ENCODE assay signal across 8 mouse cellular contexts in the genomic region with DNA sequence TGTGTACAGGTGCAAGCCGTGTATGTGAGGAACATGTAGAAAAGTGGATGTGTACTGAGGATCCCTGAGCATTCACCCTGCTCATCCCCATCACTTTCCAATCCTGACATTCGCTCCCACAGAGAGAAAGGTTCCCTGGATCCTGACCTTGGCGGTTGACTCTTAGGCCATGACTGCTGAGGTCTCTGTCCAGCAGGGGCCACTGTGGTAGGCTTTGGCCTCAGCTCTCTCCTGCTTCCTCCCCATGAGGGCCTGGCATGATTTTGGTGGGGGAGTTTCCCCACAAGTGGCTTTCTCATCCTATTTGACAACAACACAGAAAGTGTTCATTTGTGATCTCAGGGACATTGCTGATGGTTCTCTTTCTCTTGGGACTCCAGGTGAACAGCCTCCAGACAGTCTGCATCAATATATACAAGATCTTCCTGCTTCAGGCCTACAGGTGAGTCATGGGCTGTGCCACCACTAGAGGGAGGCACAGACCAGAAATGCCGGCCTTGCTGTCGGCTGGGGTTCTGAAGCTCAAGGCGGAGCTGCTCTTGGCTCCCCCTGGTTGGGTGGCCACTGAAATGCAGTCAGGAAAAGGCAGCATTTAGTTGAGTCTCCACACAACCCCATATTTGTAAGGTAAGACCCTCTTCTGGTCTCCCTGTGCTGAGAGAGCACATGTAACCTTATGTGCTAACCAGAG. TPM values are rescaled to one million over a fixed set of nuclear protein-coding genes. Genes with fewer than 3 reads are reported as not detected.
A peak's percentile ranks its signal among the peaks of the same experiment; 100 is the strongest.
DNase-seq lines count a peak whose midpoint lies in the region; ATAC-seq lines count a peak whose summit lies in the region.

No protein-coding gene starts in this region.

- no peaks in the 10 kb centered on the region for H3K27me3 ChIP-seq in heart, embryonic 15.5 days
- no peaks in the 10 kb centered on the region for H3K27me3 ChIP-seq in heart, embryonic 10.5 days (ENCODE audit: insufficient read depth, poor library complexity, severe bottlenecking)
- no peaks in the 10 kb centered on the region for H3K27me3 ChIP-seq in intestine, embryonic 16.5 days (replicated peaks; ENCODE audit: control insufficient read depth, insufficient read depth, low read length)
- no peaks in the 10 kb centered on the region for H3K27me3 ChIP-seq in limb, embryonic 10.5 days (ENCODE audit: low read depth, poor library complexity, severe bottlenecking)
- no peaks in the 10 kb centered on the region for H3K27me3 ChIP-seq in neural tube, embryonic 11.5 days (ENCODE audit: control insufficient read depth, insufficient read depth, low read length)

- no peak overlapping the region for H3K4me3 ChIP-seq in heart, embryonic 15.5 days
- H3K4me3 ChIP-seq in heart, embryonic 10.5 days, result no peak overlapping the region
- no peak overlapping the region for H3K4me3 ChIP-seq in intestine, embryonic 16.5 days (ENCODE audit: low read length)
- H3K4me3 ChIP-seq in limb, embryonic 10.5 days, result no peak overlapping the region
- H3K4me3 ChIP-seq in neural tube, embryonic 11.5 days (ENCODE audit: low read depth, low read length), result no peak overlapping the region

- H3K9me3 ChIP-seq in heart, embryonic 15.5 days (replicated peaks), result no peaks in the 10 kb centered on the region
- H3K9me3 ChIP-seq in heart, embryonic 10.5 days, result no peaks in the 10 kb centered on the region
- no peaks in the 10 kb centered on the region for H3K9me3 ChIP-seq in intestine, embryonic 16.5 days (ENCODE audit: control insufficient read depth, low read length)
- H3K9me3 ChIP-seq in limb, embryonic 10.5 days (replicated peaks), result no peaks in the 10 kb centered on the region
- H3K9me3 ChIP-seq in neural tube, embryonic 11.5 days (ENCODE audit: control insufficient read depth, low read length), result no peaks in the 10 kb centered on the region

- no peaks in the 10 kb centered on the region for H3K4me1 ChIP-seq in heart, embryonic 15.5 days (replicated peaks)
- H3K4me1 ChIP-seq in heart, embryonic 10.5 days, result no peaks in the 10 kb centered on the region
- no peaks in the 10 kb centered on the region for H3K4me1 ChIP-seq in intestine, embryonic 16.5 days (ENCODE audit: control insufficient read depth, insufficient read depth, low read length)
- H3K4me1 ChIP-seq in limb, embryonic 10.5 days, result no peaks in the 10 kb centered on the region
- no peaks in the 10 kb centered on the region for H3K4me1 ChIP-seq in neural tube, embryonic 11.5 days (ENCODE audit: control insufficient read depth, insufficient read depth, low read length)

- no peak overlapping the region for H3K9ac ChIP-seq in heart, embryonic 15.5 days
- no peak overlapping the region for H3K9ac ChIP-seq in intestine, embryonic 16.5 days (ENCODE audit: low read depth, low read length)
- no peak overlapping the region for H3K9ac ChIP-seq in neural tube, embryonic 11.5 days (ENCODE audit: low read length)

- no peak overlapping the region for H3K4me2 ChIP-seq in heart, embryonic 15.5 days
- H3K4me2 ChIP-seq in intestine, embryonic 16.5 days (ENCODE audit: low read depth, low read length), result no peak overlapping the region
- no peak overlapping the region for H3K4me2 ChIP-seq in neural tube, embryonic 11.5 days (ENCODE audit: low read depth)

- H3K36me3 ChIP-seq in heart, embryonic 15.5 days, result no peaks in the 10 kb centered on the region
- H3K36me3 ChIP-seq in heart, embryonic 10.5 days, result peaks cover 19% of the 10 kb centered on the region; the same call in 1 of the 2 replicates
- 0 out of 2 replicates have a peak, but pooled peaks cover 3% of the 10 kb centered on the region for H3K36me3 ChIP-seq in intestine, embryonic 16.5 days (ENCODE audit: control insufficient read depth, insufficient read depth, low read length)
- peaks cover 50% of the 10 kb centered on the region for H3K36me3 ChIP-seq in limb, embryonic 10.5 days
- H3K36me3 ChIP-seq in neural tube, embryonic 11.5 days (ENCODE audit: control insufficient read depth, insufficient read depth, low read length), result no peaks in the 10 kb centered on the region

- WGBS in heart, embryonic 15.5 days, result 41% methylated on average over 6 of the region's 6 CpGs
- 39% methylated on average over 6 of the region's 6 CpGs for whole genome bisulfite sequencing in heart, embryonic 10.5 days
- WGBS in intestine, embryonic 16.5 days, result 41% methylated on average over 6 of the region's 6 CpGs
- 41% methylated on average over 6 of the region's 6 CpGs for WGBS in limb, embryonic 10.5 days
- WGBS in neural tube, embryonic 11.5 days, result 40% methylated on average over 6 of the region's 6 CpGs

- 0 out of 2 replicates have a peak, but pooled peaks have one; percentile 34 for ATAC-seq in heart, embryonic 15.5 days (replicated peaks; ENCODE audit: insufficient number of reproducible peaks, insufficient read depth, low FRiP score, low read depth)
- ATAC-seq in intestine, embryonic 16.5 days, result peak; percentile 81
- ATAC-seq in neural tube, embryonic 11.5 days (ENCODE audit: insufficient read depth, low FRiP score, low TSS enrichment), result no peak

- DNase-seq in heart, embryonic 10.5 days (ENCODE audit: low spot score), result no peak
- peak; percentile 31 for DNase-seq in adrenal gland, adult 8-10 months
- DNase-seq in fibroblast of lung, adult 2 months (ENCODE audit: low read depth), result peak; percentile 62
- peak; percentile 52 for DNase-seq in limb, embryonic 10.5 days (ENCODE audit: low spot score)
- DNase-seq in neural tube, embryonic 11.5 days (ENCODE audit: low spot score), result peak; percentile 56
- DNase-seq in testis, postnatal 10 days (ENCODE audit: low spot score), result peak; percentile 62

- no peak overlapping the region for H3K27ac ChIP-seq in heart, embryonic 15.5 days
- H3K27ac ChIP-seq in heart, embryonic 10.5 days, result no peak overlapping the region
- no peak overlapping the region for H3K27ac ChIP-seq in intestine, embryonic 16.5 days (ENCODE audit: low read length)
- H3K27ac ChIP-seq in limb, embryonic 10.5 days, result no peak overlapping the region
- no peak overlapping the region for H3K27ac ChIP-seq in neural tube, embryonic 11.5 days (ENCODE audit: low read depth, low read length)

RNA-seq across cellular contexts. Expression of a gene that starts 19.8 kb away (rescaled TPM):
- polyA plus RNA-seq in heart, embryonic 15.5 days (2015; fragmentation: Nextera tagmentation; extraction: Ambion mirVana), result 1.4 and 2.9 TPM in 2 replicates
- 4.1 and 5.2 TPM in 2 replicates for polyA plus RNA-seq in heart, embryonic 10.5 days (2016; fragmentation: Nextera tagmentation; extraction: Ambion mirVana)
- total RNA-seq in adrenal gland, adult 8-10 months (2022), result 10 to 100 TPM in 3 of 4 experiments, 1 to 10 TPM in 1; 8.7 to 18.7 (median 12.3) TPM
- 8.0 and 9.8 TPM in 2 replicates for polyA plus RNA-seq in intestine, embryonic 16.5 days (2015; fragmentation: Nextera tagmentation; extraction: Ambion mirVana)
- 10.4 and 12.9 TPM in 2 replicates for polyA plus RNA-seq in limb, embryonic 10.5 days (2016; fragmentation: Nextera tagmentation; extraction: Ambion mirVana)
- polyA plus RNA-seq in neural tube, embryonic 11.5 days (2014; fragmentation: Nextera tagmentation; extraction: Ambion mirVana), result 3.3 and 3.7 TPM in 2 replicates

RNA-seq across cellular contexts. Expression of a gene that starts 31.3 kb away (rescaled TPM):
- polyA plus RNA-seq in heart, embryonic 15.5 days (2015; fragmentation: Nextera tagmentation; extraction: Ambion mirVana), result not detected in 2 replicates
- polyA plus RNA-seq in heart, embryonic 10.5 days (2016; fragmentation: Nextera tagmentation; extraction: Ambion mirVana), result not detected in 2 replicates
- total RNA-seq in adrenal gland, adult 8-10 months (2022), result not detected
- not detected in 2 replicates for polyA plus RNA-seq in intestine, embryonic 16.5 days (2015; fragmentation: Nextera tagmentation; extraction: Ambion mirVana)
- not detected in 2 replicates for polyA plus RNA-seq in limb, embryonic 10.5 days (2016; fragmentation: Nextera tagmentation; extraction: Ambion mirVana)
- not detected in 2 replicates for polyA plus RNA-seq in neural tube, embryonic 11.5 days (2014; fragmentation: Nextera tagmentation; extraction: Ambion mirVana)

RNA-seq across cellular contexts. Expression of a gene that starts 42.7 kb away (rescaled TPM):
- 83.4 and 112 TPM in 2 replicates for polyA plus RNA-seq in heart, embryonic 15.5 days (2015; fragmentation: Nextera tagmentation; extraction: Ambion mirVana)
- polyA plus RNA-seq in heart, embryonic 10.5 days (2016; fragmentation: Nextera tagmentation; extraction: Ambion mirVana), result 117 and 129 TPM in 2 replicates
- total RNA-seq in adrenal gland, adult 8-10 months (2022), result 100 to 1,000 TPM; 157 to 197 (median 166) TPM
- 81.1 and 149 TPM in 2 replicates for polyA plus RNA-seq in intestine, embryonic 16.5 days (2015; fragmentation: Nextera tagmentation; extraction: Ambion mirVana)
- polyA plus RNA-seq in limb, embryonic 10.5 days (2016; fragmentation: Nextera tagmentation; extraction: Ambion mirVana), result 111 and 112 TPM in 2 replicates
- 128 and 131 TPM in 2 replicates for polyA plus RNA-seq in neural tube, embryonic 11.5 days (2014; fragmentation: Nextera tagmentation; extraction: Ambion mirVana)

RNA-seq across cellular contexts. Expression of a gene that starts 58.1 kb away (rescaled TPM):
- not detected in 2 replicates for polyA plus RNA-seq in heart, embryonic 15.5 days (2015; fragmentation: Nextera tagmentation; extraction: Ambion mirVana)
- 0.06 TPM in 1 of 2 replicates, not detected in the other for polyA plus RNA-seq in heart, embryonic 10.5 days (2016; fragmentation: Nextera tagmentation; extraction: Ambion mirVana)
- under 1 TPM in 3 of 4 experiments, not detected in 1; 0.09 to 0.70 (median 0.35) TPM for total RNA-seq in adrenal gland, adult 8-10 months (2022)
- polyA plus RNA-seq in intestine, embryonic 16.5 days (2015; fragmentation: Nextera tagmentation; extraction: Ambion mirVana), result 24.9 and 40.5 TPM in 2 replicates
- polyA plus RNA-seq in limb, embryonic 10.5 days (2016; fragmentation: Nextera tagmentation; extraction: Ambion mirVana), result not detected in 2 replicates
- polyA plus RNA-seq in neural tube, embryonic 11.5 days (2014; fragmentation: Nextera tagmentation; extraction: Ambion mirVana), result 0.28 and 0.52 TPM in 2 replicates
